Mouse (Mus musculus) liver, embryonic 12.5 days (tissue): ENCODE measurements around the gene Exosc9. TPM values are rescaled to one million over a fixed set of nuclear protein-coding genes. Genes with fewer than 3 reads are reported as not detected.

Source experiments
- polyA plus RNA-seq: library from polyadenylated mRNA; unstranded; fragments of >200 nt; fragmentation: Nextera tagmentation; extraction: Ambion mirVana; gene quantifications from 2 replicates; pipeline ENCODE4 v1.2.1, GENCODE M21; 2016

The Exosc9 gene
- polyA plus RNA-seq, 1 experiment from 2014 or later = 56.6 TPM

Other genes starting within 250 kb of the Exosc9 start
- gene Anxa5, start 76.7 kb upstream of the Exosc9 start, polyA plus RNA-seq = 68.6 and 70.7 TPM in 2 replicates
- gene 1810062G17Rik, start 76.7 kb upstream of the Exosc9 start, polyA plus RNA-seq = 0.83 and 1.4 TPM in 2 replicates
- not detected in 2 replicates for gene Gm11549, start 30.8 kb upstream of the Exosc9 start, polyA plus RNA-seq
- 288 and 294 TPM in 2 replicates for gene Ccna2, start 19.5 kb downstream of the Exosc9 start, polyA plus RNA-seq
- gene Bbs7, start 60.9 kb downstream of the Exosc9 start, polyA plus RNA-seq = 8.3 and 8.9 TPM in 2 replicates
- gene Trpc3, start 137.6 kb downstream of the Exosc9 start, polyA plus RNA-seq = 0.65 and 0.81 TPM in 2 replicates